Mouse (Mus musculus) lung, postnatal 36 days (tissue): ENCODE measurements around the gene Clip4.

Source experiments
- DNase-seq: peaks from one replicate; pipeline ENCODE4 v3.0.0; 2022; ENCODE audit warnings: mixed read lengths

The Clip4 gene

GRCm38 (mm10) chr17:71795521-71796205, 27.4 kb downstream of the Clip4 start:
- DNase-seq: no peak

GRCm38 (mm10) chr17:71803456-71803855, 35.2 kb downstream of the Clip4 start:
- DNase-seq: no peak

GRCm38 (mm10) chr17:71803876-71804275, 35.6 kb downstream of the Clip4 start:
- DNase-seq: no peak

- DNase-seq: no peak
Observed at GRCm38 (mm10) chr17:71811070-71811469, 42.8 kb downstream of the Clip4 start.

GRCm38 (mm10) chr17:71816136-71816864, 48.0 kb downstream of the Clip4 start:
- no peak for DNase-seq

GRCm38 (mm10) chr17:71823622-71824306, 55.5 kb downstream of the Clip4 start:
- no peak for DNase-seq

- no peak for DNase-seq
Observed at GRCm38 (mm10) chr17:71826603-71827002, 58.3 kb downstream of the Clip4 start.

- no peak for DNase-seq
Observed at GRCm38 (mm10) chr17:71827627-71828026, 59.4 kb downstream of the Clip4 start.

- DNase-seq: no peak
Observed at GRCm38 (mm10) chr17:71828647-71829414, 60.6 kb downstream of the Clip4 start.

GRCm38 (mm10) chr17:71831960-71832359, 63.7 kb downstream of the Clip4 start:
- no peak for DNase-seq

GRCm38 (mm10) chr17:71862184-71862583, 93.9 kb downstream of the Clip4 start:
- no peak for DNase-seq

- no peak for DNase-seq
Observed at GRCm38 (mm10) chr17:71862895-71863294, 94.6 kb downstream of the Clip4 start.

- no peak for DNase-seq
Observed at GRCm38 (mm10) chr17:71864039-71864438, 95.8 kb downstream of the Clip4 start.

- DNase-seq: no peak
Observed at GRCm38 (mm10) chr17:71865437-71865836, 97.2 kb downstream of the Clip4 start.

- no peak for DNase-seq
Observed at GRCm38 (mm10) chr17:71867892-71868291, 99.6 kb downstream of the Clip4 start.

GRCm38 (mm10) chr17:71868828-71869227, 100.6 kb downstream of the Clip4 start:
- DNase-seq: no peak

- no peak for DNase-seq
Observed at GRCm38 (mm10) chr17:71869372-71870231, 101.3 kb downstream of the Clip4 start.

GRCm38 (mm10) chr17:71870232-71870621, 102.0 kb downstream of the Clip4 start:
- no peak for DNase-seq

- DNase-seq: no peak
Observed at GRCm38 (mm10) chr17:71870641-71871040, 102.4 kb downstream of the Clip4 start.

- no peak for DNase-seq
Observed at GRCm38 (mm10) chr17:71871981-71872380, 103.7 kb downstream of the Clip4 start.

- peak; percentile 60 for DNase-seq
Observed at GRCm38 (mm10) chr17:71872976-71873375, 104.7 kb downstream of the Clip4 start.

- DNase-seq: peak; percentile 68
Observed at GRCm38 (mm10) chr17:71874077-71874476, 105.8 kb downstream of the Clip4 start.
